Mouse (Mus musculus) bone marrow, adult 2 months (tissue): Measurements from ENCODE around the gene Pcdh9.

Source experiments
- CTCF ChIP-seq: fragments of 200-500 bp; IDR thresholded peaks from 2 replicates; pipeline ENCODE4 v1.5.1; 2011; ENCODE audit warnings: low read length, control low read depth; ENCODE audit not compliant: control insufficient read depth, insufficient read depth
- POLR2A ChIP-seq: fragments of 200-500 bp; IDR thresholded peaks from 2 replicates; pipeline ENCODE4 v1.6.1; 2011; ENCODE audit warnings: low read depth, mild to moderate bottlenecking, control low read depth, low read length, borderline replicate concordance; ENCODE audit not compliant: control insufficient read depth

DNA sequence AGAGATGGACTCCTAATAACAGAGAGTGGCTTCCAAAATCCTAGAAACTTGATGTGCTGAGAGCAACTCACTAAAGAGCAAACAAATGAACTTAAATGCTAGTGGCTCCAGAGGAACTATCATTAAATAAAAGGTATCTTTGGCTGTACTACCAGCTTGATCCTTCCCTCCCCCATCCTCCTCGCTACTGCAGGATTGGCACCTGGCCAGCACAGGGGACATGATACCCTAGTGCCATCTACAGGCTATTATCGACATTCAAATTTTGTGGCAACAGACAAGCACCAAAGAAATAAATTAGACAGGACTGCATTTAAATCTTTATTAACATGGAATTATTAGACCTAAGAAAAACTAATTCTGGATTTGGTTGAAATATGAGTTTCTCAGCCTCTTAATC is 6.0 kb downstream of the Pcdh9 start:
- no peak for TF ChIP-seq CTCF
- TF ChIP-seq POLR2A, result no peak
